Mouse (Mus musculus) brain, embryonic 14.5 days (tissue): ENCODE measurements at regions not wholly inside any gene's neighbourhood (a gene's known extent, or its start where the extent isn't known, plus 50 kb on each side); places are given as distances from the start of the nearest gene placed in this dataset.

Experiments
- CTCF ChIP-seq: fragments of 200-500 bp; IDR thresholded peaks from 2 replicates; pipeline ENCODE4 v1.5.1; 2012; ENCODE audit warnings: inconsistent platforms, mild to moderate bottlenecking, moderate library complexity, borderline replicate concordance; ENCODE audit not compliant: insufficient read depth, insufficient read length; ENCODE audit errors: extremely low read depth
- POLR2A ChIP-seq: fragments of 200-500 bp; IDR thresholded peaks from 2 replicates; pipeline ENCODE4 v1.6.1; 2012; ENCODE audit warnings: mild to moderate bottlenecking, inconsistent platforms, borderline replicate concordance; ENCODE audit not compliant: poor library complexity, insufficient read depth, insufficient read length, severe bottlenecking; ENCODE audit errors: extremely low read depth

- TF ChIP-seq CTCF (no peak), POLR2A (no peak)
Observed at GRCm38 (mm10) chr3:58116848-58117247, 269.0 kb upstream of the Pfn2 start.
